Mouse (Mus musculus) G1E-ER4 (cell line): ENCODE measurements around the gene Gm21983. TPM values are rescaled to one million over a fixed set of nuclear protein-coding genes. Genes with fewer than 3 reads are reported as not detected.

Source experiments
- GATA1 ChIP-seq: IDR thresholded peaks from one replicate; pipeline ENCODE4 v1.8.0; 2012; ENCODE audit warnings: low read length, inconsistent platforms
- polyA plus RNA-seq: library from polyadenylated mRNA; stranded (reverse); fragments of >175 nt; gene quantifications from 2 replicates; pipeline ENCODE4 v1.2.3, GENCODE M21; 2012

Gene Gm21983
- 0.31 TPM in 1 of 2 replicates, not detected in the other for polyA plus RNA-seq

DNA sequence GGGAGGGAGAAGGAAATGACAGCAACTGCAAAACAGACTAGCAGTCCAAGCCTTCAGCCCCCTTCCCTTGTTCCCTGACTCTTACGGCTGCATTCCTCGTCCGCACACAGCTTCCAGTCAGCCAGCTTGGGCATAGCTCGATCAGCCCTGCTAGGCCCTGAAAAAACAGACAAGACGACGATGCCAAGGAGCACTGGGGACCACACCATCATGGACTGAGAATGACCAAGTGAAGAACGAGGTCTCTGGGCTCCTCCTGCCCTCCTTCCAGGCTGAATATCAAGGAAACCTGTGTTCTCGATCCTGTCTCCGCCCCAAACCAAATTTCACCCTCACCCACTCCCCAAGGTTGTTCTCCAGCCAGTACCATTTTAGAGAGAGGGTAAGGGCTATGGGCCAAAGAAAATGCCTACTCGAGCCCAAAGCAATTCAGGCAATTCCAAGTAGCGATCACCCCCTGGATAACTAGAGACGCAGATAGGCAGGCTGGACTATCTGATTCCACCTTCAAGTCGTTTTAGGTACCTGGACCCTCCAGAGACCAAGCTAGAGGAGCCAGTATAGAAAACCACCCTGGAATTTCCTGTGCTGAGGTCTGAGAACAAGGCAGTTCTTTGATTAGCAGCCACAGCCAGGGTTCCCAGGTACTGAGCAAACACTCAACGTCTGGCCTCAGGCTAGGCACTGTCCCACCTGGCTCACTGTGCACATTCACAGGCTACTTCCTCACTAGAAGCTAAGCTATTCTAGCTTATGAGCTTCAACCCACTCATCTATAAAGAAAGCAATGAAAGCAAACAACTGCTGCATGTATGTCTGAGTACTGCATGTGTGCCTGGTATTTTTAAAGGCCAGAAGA lies at the start of gene Gm21983, which contains the start of gene Mia:
TSS of gene Gm21983 (minus strand) at position 250 of the 859 bp plus-strand sequence.
TSS of gene Mia (minus strand) at position 321 of the 859 bp plus-strand sequence.
- TF ChIP-seq GATA1 = no peak

DNA sequence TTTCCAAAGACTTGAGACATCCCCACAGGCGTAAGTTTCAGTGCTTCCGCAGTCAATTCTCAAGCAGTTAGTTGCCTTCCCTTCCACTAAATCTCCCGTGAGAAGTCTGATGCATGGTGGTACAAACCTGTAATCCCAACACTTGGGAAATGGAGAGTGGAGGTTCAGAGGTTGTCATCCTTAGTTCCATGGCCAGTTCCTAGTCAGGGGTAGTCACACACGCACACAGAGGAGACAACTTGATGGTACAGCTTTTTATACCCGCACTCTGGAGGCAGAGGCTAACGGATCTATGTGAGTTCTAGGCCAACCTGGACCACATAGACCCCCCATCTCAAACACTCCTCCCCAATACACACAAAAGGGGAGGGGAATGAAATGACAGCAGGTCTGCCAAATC lies 48.0 kb upstream of the Gm21983 start:
- TF ChIP-seq GATA1 = no peak

- no peak for TF ChIP-seq GATA1
Measured at GRCm38 (mm10) chr7:27228281-27228821, 47.5 kb upstream of the Gm21983 start, which contains the start of gene Itpkc. Gene Itpkc (minus strand): TSS chr7:27228661.

DNA sequence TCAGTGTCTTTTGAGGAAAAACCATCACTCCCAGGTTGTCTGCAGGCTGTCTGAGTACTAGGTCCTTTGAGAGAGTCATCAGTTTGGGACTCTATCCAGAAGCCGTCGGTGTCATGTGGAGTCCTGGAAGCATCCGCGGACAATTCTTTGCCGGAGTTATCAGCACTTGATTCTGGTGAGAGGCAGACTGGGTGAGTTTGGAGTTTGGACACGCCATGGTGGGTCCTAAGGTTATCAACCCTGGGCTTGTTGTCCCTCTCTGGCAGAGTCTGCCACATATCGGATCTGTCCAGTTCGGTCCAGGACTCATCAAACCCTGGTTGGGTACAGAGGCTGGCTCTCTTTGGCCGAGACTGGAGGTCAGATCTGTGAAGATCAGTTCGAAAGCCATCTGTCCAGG lies 46.8 kb upstream of the Gm21983 start:
- no peak for TF ChIP-seq GATA1

DNA sequence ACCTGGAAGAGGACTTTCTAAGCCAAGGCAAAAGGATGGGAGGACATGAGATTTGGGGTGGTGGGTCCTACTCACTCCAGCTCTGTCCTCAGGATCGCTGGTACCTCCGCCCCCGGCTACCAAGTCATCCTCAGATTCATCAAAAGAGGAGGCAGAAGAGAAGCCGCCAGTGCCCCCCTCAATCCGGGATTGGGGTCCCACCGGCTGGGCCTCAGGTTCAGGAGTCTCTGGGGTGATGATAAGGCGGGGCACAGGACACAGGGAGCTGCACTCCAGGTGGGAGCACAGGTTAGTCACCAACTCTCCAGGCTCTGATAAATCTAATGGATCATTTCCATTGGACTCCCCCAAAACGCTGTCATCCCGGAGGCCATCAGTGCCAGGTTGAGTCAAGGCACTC lies 46.4 kb upstream of the Gm21983 start:
- no peak for TF ChIP-seq GATA1

DNA sequence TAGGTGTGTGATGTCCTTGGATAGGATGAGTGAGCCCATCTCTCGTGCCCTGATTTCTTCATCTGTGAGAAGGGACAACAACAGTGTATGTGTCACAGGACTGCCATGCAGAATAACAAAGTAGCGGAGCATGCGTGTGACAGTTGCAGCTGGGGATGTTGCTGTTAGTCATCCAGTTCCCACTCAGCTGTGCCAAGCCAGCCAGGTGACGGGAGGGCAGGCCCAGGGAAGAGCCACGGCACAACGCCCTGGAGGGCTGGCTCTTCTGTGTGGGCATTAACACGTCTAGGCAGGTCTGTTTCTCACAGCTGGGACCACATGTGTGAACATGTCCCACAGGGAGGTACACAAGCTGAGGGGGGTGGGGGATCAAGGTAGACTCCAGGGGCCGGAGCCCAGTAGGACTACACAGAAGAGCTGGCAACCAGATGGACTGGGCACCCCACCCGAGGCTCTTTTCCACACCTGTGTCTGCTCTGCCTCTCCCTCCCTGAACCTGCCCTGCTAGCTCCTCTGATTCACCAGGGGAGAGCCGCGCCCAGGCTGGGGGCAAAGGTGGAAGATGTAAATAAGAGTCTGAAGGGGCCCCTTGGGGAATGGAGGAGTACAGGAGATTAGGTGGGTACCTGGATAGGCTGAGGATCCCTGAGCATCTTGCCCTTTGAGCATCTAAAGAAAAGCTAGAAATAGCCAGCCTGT lies 44.1 kb upstream of the Gm21983 start:
- TF ChIP-seq GATA1 = no peak

GRCm38 (mm10) chr7:27222538-27222937 lies 41.7 kb upstream of the Gm21983 start:
- TF ChIP-seq GATA1 = no peak

- no peak for TF ChIP-seq GATA1
Measured at GRCm38 (mm10) chr7:27221939-27222338, 41.1 kb upstream of the Gm21983 start.

DNA sequence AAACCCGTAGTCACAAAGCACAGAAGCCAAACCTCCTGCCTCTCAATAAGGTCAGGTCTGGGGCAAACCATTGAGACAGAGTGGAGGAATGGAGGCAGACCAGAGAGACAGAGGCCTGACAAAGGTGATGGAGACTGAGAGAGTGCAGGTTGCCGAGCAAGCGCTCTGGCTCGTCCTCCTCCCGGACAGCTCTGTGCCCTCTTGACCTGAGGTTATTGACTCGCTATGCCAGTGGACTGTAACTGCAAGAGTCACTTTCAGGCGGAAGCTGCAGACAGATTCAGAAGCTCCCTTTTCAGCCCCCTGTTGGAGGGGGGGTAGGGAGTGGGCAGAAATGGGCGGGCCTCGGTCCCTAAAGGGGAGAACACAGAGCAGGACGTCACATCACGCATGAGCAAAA lies 39.1 kb upstream of the Gm21983 start:
- no peak for TF ChIP-seq GATA1

DNA sequence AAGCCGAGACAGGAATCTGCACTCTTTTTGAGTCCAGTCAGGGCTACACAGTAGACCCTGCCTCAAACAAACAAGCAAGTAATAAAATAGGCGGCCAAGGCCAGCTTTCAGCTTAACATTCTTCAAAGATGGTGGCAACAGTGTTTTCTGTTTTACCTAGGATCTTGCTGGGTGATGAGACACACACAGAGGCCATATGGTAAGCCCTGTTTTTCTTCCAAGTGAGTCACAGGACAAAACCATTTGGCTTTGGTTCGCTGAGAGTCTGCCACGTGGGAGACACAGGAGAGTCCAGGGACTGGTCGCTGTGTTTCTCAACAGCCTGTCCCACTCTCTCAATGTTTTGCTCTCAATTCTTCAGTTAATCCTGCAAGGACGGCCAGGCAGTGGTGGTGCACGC lies 37.7 kb upstream of the Gm21983 start:
- no peak for TF ChIP-seq GATA1

DNA sequence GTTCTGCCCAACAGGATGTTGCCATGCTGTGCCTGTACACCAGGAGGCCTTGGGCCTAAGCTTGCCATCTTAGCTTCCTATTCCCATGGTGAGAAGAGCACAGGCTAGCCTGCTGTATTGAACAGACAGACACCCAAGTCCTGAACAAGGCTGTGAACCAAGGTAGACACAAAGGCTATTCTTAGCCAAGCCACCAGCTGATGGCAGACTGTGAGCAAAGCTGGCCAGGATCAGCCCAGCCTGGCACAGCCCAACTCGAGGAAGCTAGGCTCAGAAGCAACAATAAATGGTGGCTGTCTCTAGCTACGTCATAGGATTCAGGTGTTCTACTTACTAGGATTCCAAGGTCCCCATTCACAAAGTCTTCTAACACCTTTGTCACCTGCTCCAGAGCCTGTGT lies 31.7 kb upstream of the Gm21983 start:
- no peak for TF ChIP-seq GATA1

DNA sequence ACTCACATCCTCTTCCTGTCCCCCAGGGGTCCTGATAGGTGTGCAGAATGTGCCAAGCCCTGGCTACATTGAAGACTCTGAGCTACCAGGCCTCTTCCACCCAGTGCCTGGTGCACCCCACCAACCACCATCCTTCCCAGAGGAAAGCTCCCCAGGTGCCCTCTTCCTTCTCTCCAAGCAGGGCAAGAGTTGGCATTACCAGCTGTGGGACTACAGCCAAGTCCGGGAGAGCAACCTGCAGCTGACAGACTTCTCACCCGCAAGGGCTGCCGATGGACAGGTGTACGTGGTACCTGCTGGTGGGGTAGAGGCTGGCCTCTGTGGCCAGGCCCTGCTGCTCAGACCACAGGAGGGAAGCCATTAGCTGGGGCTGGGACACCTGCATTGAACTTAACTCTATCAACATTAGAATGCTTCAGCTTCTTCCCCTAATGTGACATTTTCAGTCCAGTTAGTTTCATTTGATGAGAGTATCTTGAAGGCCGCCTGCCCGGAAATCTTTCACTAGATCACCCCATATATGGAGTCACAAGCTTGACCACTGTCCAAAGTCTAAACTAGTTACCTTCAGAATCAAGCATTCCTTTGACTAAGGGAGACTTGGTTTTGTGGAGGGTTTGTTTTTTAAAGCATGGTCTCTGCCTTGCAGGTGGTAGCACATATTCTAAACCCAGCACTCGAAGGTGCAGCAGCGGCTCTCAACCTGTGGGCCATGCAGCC lies 23.0 kb upstream of the Gm21983 start:
- no peak for TF ChIP-seq GATA1

- no peak for TF ChIP-seq GATA1
Measured at GRCm38 (mm10) chr7:27198779-27199178, 17.9 kb upstream of the Gm21983 start.

- TF ChIP-seq GATA1 = no peak
Measured at GRCm38 (mm10) chr7:27198355-27198754, 17.5 kb upstream of the Gm21983 start.

GRCm38 (mm10) chr7:27197634-27198033 lies 16.7 kb upstream of the Gm21983 start:
- no peak for TF ChIP-seq GATA1

GRCm38 (mm10) chr7:27197136-27197535 lies 16.2 kb upstream of the Gm21983 start:
- TF ChIP-seq GATA1 = no peak
